Comparison of ENCODE assay signal across 33 mouse cellular contexts in the genomic region with DNA sequence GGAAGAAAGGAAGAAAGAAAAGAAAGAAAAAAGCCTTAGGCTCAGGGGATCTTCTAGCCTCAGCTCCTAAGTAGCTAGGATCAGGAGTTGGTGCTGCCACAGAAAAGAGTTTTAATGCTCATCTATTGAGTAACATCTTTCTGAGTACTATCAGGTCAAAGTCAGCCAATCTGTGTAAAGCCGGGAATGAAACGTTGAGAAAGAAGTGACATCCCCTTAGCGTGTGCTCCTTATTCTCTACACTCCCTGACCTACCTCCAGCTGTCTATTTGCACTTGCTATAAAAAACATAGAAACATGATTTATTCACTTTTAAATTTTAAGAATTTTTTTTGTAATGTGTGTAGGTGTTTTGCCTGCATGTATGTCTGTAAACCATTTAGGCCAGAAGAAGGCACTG. TPM values are rescaled to one million over a fixed set of nuclear protein-coding genes. Genes with fewer than 3 reads are reported as not detected.
"Had no signal": no experiment of that assay in that cellular context is flagged by ENCODE, and none has a peak within 500 bp of the region (broad histone marks: within the 10 kb centered on the region; RNA-seq: fewer than 3 reads in every experiment).

No protein-coding gene starts in this region.

- H3K27me3 ChIP-seq: limb, embryonic 12.5 days; limb, embryonic 13.5 days; limb, embryonic 15.5 days; liver, embryonic 13.5 days; liver, embryonic 15.5 days; lung, embryonic 15.5 days; megakaryocyte, embryonic 14.5 days; midbrain, embryonic 12.5 days; midbrain, embryonic 15.5 days; neural tube, embryonic 12.5 days had no signal

- H3K4me2 ChIP-seq: limb, embryonic 12.5 days; limb, embryonic 13.5 days; limb, embryonic 15.5 days; liver, embryonic 11.5 days; liver, embryonic 13.5 days; liver, embryonic 15.5 days; lung, embryonic 14.5 days; lung, embryonic 15.5 days; midbrain, embryonic 11.5 days; midbrain, embryonic 12.5 days; midbrain, embryonic 13.5 days; midbrain, embryonic 15.5 days; neural tube, embryonic 12.5 days had no signal

- H3K9ac ChIP-seq: limb, embryonic 12.5 days; limb, embryonic 13.5 days; limb, embryonic 15.5 days; liver, embryonic 13.5 days; liver, embryonic 14.5 days; liver, embryonic 15.5 days; liver, postnatal 0 days; lung, embryonic 14.5 days; lung, embryonic 15.5 days; midbrain, embryonic 12.5 days; midbrain, embryonic 13.5 days; midbrain, embryonic 15.5 days; neural tube, embryonic 12.5 days had no signal

- H3K27ac ChIP-seq: left cerebral cortex, adult 2 months; limb, embryonic 10.5 days; limb, embryonic 12.5 days; limb, embryonic 13.5 days; limb, embryonic 15.5 days; liver, embryonic 13.5 days; liver, embryonic 14.5 days; liver, embryonic 15.5 days; lung, embryonic 15.5 days; macrophage; midbrain, embryonic 10.5 days; midbrain, embryonic 12.5 days; midbrain, embryonic 13.5 days; midbrain, embryonic 15.5 days; neural tube, embryonic 12.5 days had no signal

- ATAC-seq: liver, postnatal 0 days; lung, postnatal 0 days; midbrain, embryonic 13.5 days; midbrain, embryonic 15.5 days; midbrain, embryonic 16.5 days had no signal

- DNase-seq: left cerebral cortex, postnatal 4 days; liver; liver, embryonic 13.5 days; liver, postnatal 0 days; lung, adult 18-20 months; lung, adult 2 months; lung, embryonic 14.5 days; lung, postnatal 10 days; lung, postnatal 14 days; lung, postnatal 36 days; lung, postnatal 4 days; midbrain, embryonic 14.5 days had no signal

- H3K4me3 ChIP-seq: left cerebral cortex, adult 2 months; limb, embryonic 10.5 days; limb, embryonic 12.5 days; limb, embryonic 13.5 days; limb, embryonic 15.5 days; liver, embryonic 13.5 days; liver, embryonic 15.5 days; lung, embryonic 15.5 days; megakaryocyte, embryonic 14.5 days; midbrain, embryonic 10.5 days; midbrain, embryonic 12.5 days; midbrain, embryonic 13.5 days; midbrain, embryonic 15.5 days; myocyte; neural tube, embryonic 12.5 days had no signal

- H3K9me3 ChIP-seq: limb, embryonic 10.5 days; limb, embryonic 12.5 days; limb, embryonic 13.5 days; limb, embryonic 15.5 days; liver, embryonic 13.5 days; liver, embryonic 15.5 days; lung, embryonic 15.5 days; megakaryocyte, embryonic 14.5 days; midbrain, embryonic 10.5 days; midbrain, embryonic 12.5 days; midbrain, embryonic 13.5 days; midbrain, embryonic 15.5 days; neural tube, embryonic 12.5 days had no signal

- H3K36me3 ChIP-seq: limb, embryonic 10.5 days; limb, embryonic 12.5 days; limb, embryonic 13.5 days; limb, embryonic 15.5 days; liver, embryonic 13.5 days; liver, embryonic 15.5 days; lung, embryonic 15.5 days; midbrain, embryonic 10.5 days; midbrain, embryonic 12.5 days; midbrain, embryonic 13.5 days; midbrain, embryonic 15.5 days; neural tube, embryonic 12.5 days had no signal

RNA-seq across cellular contexts. Expression of gene Ptafr, which starts 44.7 kb away (rescaled TPM):
- total RNA-seq: megakaryocyte-erythroid progenitor cell, adult 5-6 weeks had no signal
- polyA plus RNA-seq: myocyte had no signal
